Mouse (Mus musculus): ENCODE measurements at regions not wholly inside any gene's neighbourhood (a gene's known extent, or its start where the extent isn't known, plus 50 kb on each side); places are given as distances from the start of the nearest gene placed in this dataset.
A peak's percentile ranks its signal among the peaks of the same experiment; 100 is the strongest.

- no peak for DNase-seq (ENCODE audit: low spot score)
Measured at GRCm38 (mm10) chr15:93880302-93880701, 284.6 kb upstream of the Prickle1 start.

- DNase-seq (ENCODE audit: low spot score) = no peak
Measured at GRCm38 (mm10) chr15:93879006-93879405, 283.3 kb upstream of the Prickle1 start.

GRCm38 (mm10) chr15:93876335-93876734 is 280.6 kb upstream of the Prickle1 start:
- DNase-seq (ENCODE audit: low spot score) = no peak

GRCm38 (mm10) chr15:93875685-93876084 is 280.0 kb upstream of the Prickle1 start:
- DNase-seq (ENCODE audit: low spot score) = no peak

GRCm38 (mm10) chr15:93874206-93874605 is 278.5 kb upstream of the Prickle1 start:
- no peak for DNase-seq (ENCODE audit: low spot score)

GRCm38 (mm10) chr15:93857336-93857901 is 261.7 kb upstream of the Prickle1 start:
- no peak for DNase-seq (ENCODE audit: low spot score)

GRCm38 (mm10) chr15:93853221-93853620 is 257.5 kb upstream of the Prickle1 start:
- no peak for DNase-seq (ENCODE audit: low spot score)

- DNase-seq (ENCODE audit: low spot score) = no peak
Measured at GRCm38 (mm10) chr15:93852126-93852525, 256.4 kb upstream of the Prickle1 start.

- no peak for DNase-seq (ENCODE audit: low spot score)
Measured at GRCm38 (mm10) chr15:93850388-93850787, 254.7 kb upstream of the Prickle1 start.

- DNase-seq (ENCODE audit: low spot score) = no peak
Measured at GRCm38 (mm10) chr15:93848830-93849229, 253.1 kb upstream of the Prickle1 start.

GRCm38 (mm10) chr15:93846797-93847196 is 251.1 kb upstream of the Prickle1 start:
- DNase-seq (ENCODE audit: low spot score) = no peak

- no peak for DNase-seq (ENCODE audit: low spot score)
Measured at GRCm38 (mm10) chr15:93845801-93846200, 250.1 kb upstream of the Prickle1 start.

GRCm38 (mm10) chr15:93832956-93833355 is 237.3 kb upstream of the Prickle1 start:
- no peak for DNase-seq (ENCODE audit: low spot score)

- DNase-seq (ENCODE audit: low spot score) = peak; percentile 30
Measured at GRCm38 (mm10) chr15:93832431-93832936, 236.8 kb upstream of the Prickle1 start.

GRCm38 (mm10) chr15:93831148-93831547 is 235.5 kb upstream of the Prickle1 start:
- DNase-seq (ENCODE audit: low spot score) = no peak

- peak; percentile 21 for DNase-seq (ENCODE audit: low spot score)
Measured at GRCm38 (mm10) chr15:93824729-93825694, 229.3 kb upstream of the Prickle1 start.

- no peak for DNase-seq (ENCODE audit: low spot score)
Measured at GRCm38 (mm10) chr15:93821236-93821635, 225.5 kb upstream of the Prickle1 start.

- no peak for DNase-seq (ENCODE audit: low spot score)
Measured at GRCm38 (mm10) chr15:93812011-93812410, 216.3 kb upstream of the Prickle1 start.

- no peak for DNase-seq (ENCODE audit: low spot score)
Measured at GRCm38 (mm10) chr15:93807993-93808392, 212.3 kb upstream of the Prickle1 start.

GRCm38 (mm10) chr15:93807505-93807904 is 211.8 kb upstream of the Prickle1 start:
- no peak for DNase-seq (ENCODE audit: low spot score)

- no peak for DNase-seq (ENCODE audit: low spot score)
Measured at GRCm38 (mm10) chr15:93804703-93805102, 209.0 kb upstream of the Prickle1 start.

- no peak for DNase-seq (ENCODE audit: low spot score)
Measured at GRCm38 (mm10) chr15:93790531-93790930, 194.8 kb upstream of the Prickle1 start.

GRCm38 (mm10) chr15:93789762-93790161 is 194.1 kb upstream of the Prickle1 start:
- DNase-seq (ENCODE audit: low spot score) = no peak
